Mouse (Mus musculus): ENCODE results near the gene Slc22a16. TPM values are rescaled to one million over a fixed set of nuclear protein-coding genes. Genes with fewer than 3 reads are reported as not detected.
"Not testable (repeated sequence)": the region's sequence is repeated elsewhere in the genome, so short reads cannot be mapped to it uniquely, and the experiment has no call there.

Slc22a16 gene
- not detected for total RNA-seq (2021)

- intact Hi-C loops (cut with DNase I) = no loop called here
- no peak for DNase-seq (ENCODE audit: low spot score)
Measured at GRCm38 (mm10) chr10:40570036-40570435, at the start of gene Slc22a16. Gene Slc22a16 (plus strand): TSS chr10:40570336.

GRCm38 (mm10) chr10:40521579-40521978 lies 48.6 kb upstream of the Slc22a16 start:
- DNase-seq (ENCODE audit: low spot score) = no peak
- intact Hi-C loops (cut with DNase I) = loop anchor here (5.0 kb wide), 2 partner anchors 149 to 169 kb away; no protein-coding TSS in a partner anchor

GRCm38 (mm10) chr10:40523312-40523975 lies 46.7 kb upstream of the Slc22a16 start:
- intact Hi-C loops (cut with DNase I) = loop anchor here (5.0 kb wide), 2 partner anchors 151 to 171 kb away; no protein-coding TSS in a partner anchor
- DNase-seq (ENCODE audit: low spot score) = no peak

- no peak for DNase-seq (ENCODE audit: low spot score)
- intact Hi-C loops (cut with DNase I) = loop anchor here (5.0 kb wide), 2 partner anchors 152 to 172 kb away; no protein-coding TSS in a partner anchor
Measured at GRCm38 (mm10) chr10:40524032-40524806, 45.9 kb upstream of the Slc22a16 start.

- DNase-seq (ENCODE audit: low spot score) = no peak
Measured at GRCm38 (mm10) chr10:40524991-40525390, 45.1 kb upstream of the Slc22a16 start.

GRCm38 (mm10) chr10:40525616-40526155 lies 44.5 kb upstream of the Slc22a16 start:
- DNase-seq (ENCODE audit: low spot score) = no peak
- intact Hi-C loops (cut with DNase I) = loop anchor here (1.0 kb wide), 1 partner anchor 266 kb away; no protein-coding TSS in a partner anchor

More at GRCm38 (mm10) chr10:40524991-40525390, 45.1 kb upstream of the Slc22a16 start:
- intact Hi-C loops (cut with DNase I) = loop anchor here (1.0 to 5.0 kb wide), 3 partner anchors 153 to 266 kb away; no protein-coding TSS in a partner anchor

GRCm38 (mm10) chr10:40526301-40526761 lies 43.8 kb upstream of the Slc22a16 start:
- no peak for DNase-seq (ENCODE audit: low spot score)
- intact Hi-C loops (cut with DNase I) = no loop called here

- DNase-seq (ENCODE audit: low spot score) = no peak
- intact Hi-C loops (cut with DNase I) = no loop called here
Measured at GRCm38 (mm10) chr10:40526986-40527385, 43.1 kb upstream of the Slc22a16 start.

GRCm38 (mm10) chr10:40527573-40527972 lies 42.6 kb upstream of the Slc22a16 start:
- intact Hi-C loops (cut with DNase I) = no loop called here
- no peak for DNase-seq (ENCODE audit: low spot score)

- DNase-seq (ENCODE audit: low spot score) = no peak
- intact Hi-C loops (cut with DNase I) = no loop called here
Measured at GRCm38 (mm10) chr10:40528668-40529067, 41.5 kb upstream of the Slc22a16 start.

GRCm38 (mm10) chr10:40529617-40530016 lies 40.5 kb upstream of the Slc22a16 start:
- intact Hi-C loops (cut with DNase I) = no loop called here
- DNase-seq (ENCODE audit: low spot score) = no peak

GRCm38 (mm10) chr10:40530661-40531060 lies 39.5 kb upstream of the Slc22a16 start:
- no peak for DNase-seq (ENCODE audit: low spot score)
- intact Hi-C loops (cut with DNase I) = no loop called here

- intact Hi-C loops (cut with DNase I); DNase-seq (ENCODE audit: low spot score): not testable (repeated sequence)
Measured at GRCm38 (mm10) chr10:40532586-40532985, 37.5 kb upstream of the Slc22a16 start.

- intact Hi-C loops (cut with DNase I) = no loop called here
- no peak for DNase-seq (ENCODE audit: low spot score)
Measured at GRCm38 (mm10) chr10:40541351-40541750, 28.8 kb upstream of the Slc22a16 start.

GRCm38 (mm10) chr10:40549317-40549716 lies 20.8 kb upstream of the Slc22a16 start:
- no peak for DNase-seq (ENCODE audit: low spot score)
- intact Hi-C loops (cut with DNase I) = no loop called here

- DNase-seq (ENCODE audit: low spot score) = no peak
- intact Hi-C loops (cut with DNase I) = no loop called here
Measured at GRCm38 (mm10) chr10:40551801-40552200, 18.3 kb upstream of the Slc22a16 start.

- intact Hi-C loops (cut with DNase I); DNase-seq (ENCODE audit: low spot score): not testable (repeated sequence)
Measured at GRCm38 (mm10) chr10:40565695-40566094, 4.4 kb upstream of the Slc22a16 start.

GRCm38 (mm10) chr10:40575912-40576634 lies 5.9 kb downstream of the Slc22a16 start:
- intact Hi-C loops (cut with DNase I) = no loop called here
- no peak for DNase-seq (ENCODE audit: low spot score)

- no peak for DNase-seq (ENCODE audit: low spot score)
- intact Hi-C loops (cut with DNase I) = no loop called here
Measured at GRCm38 (mm10) chr10:40583584-40584255, 13.6 kb downstream of the Slc22a16 start.

All from heart, postnatal 25 days (tissue).